Mouse (Mus musculus) MEL-GATA-1-ER (cell line): ENCODE data around the gene Slc48a1.
A peak's percentile ranks its signal among the peaks of the same experiment; 100 is the strongest.

ENCODE experiments used
- DNase-seq: peaks from one replicate; pipeline ENCODE4 v3.0.0-alpha.2; 2012; ENCODE audit warnings: low read depth; ENCODE audit errors: extremely low read depth

The Slc48a1 gene

DNA sequence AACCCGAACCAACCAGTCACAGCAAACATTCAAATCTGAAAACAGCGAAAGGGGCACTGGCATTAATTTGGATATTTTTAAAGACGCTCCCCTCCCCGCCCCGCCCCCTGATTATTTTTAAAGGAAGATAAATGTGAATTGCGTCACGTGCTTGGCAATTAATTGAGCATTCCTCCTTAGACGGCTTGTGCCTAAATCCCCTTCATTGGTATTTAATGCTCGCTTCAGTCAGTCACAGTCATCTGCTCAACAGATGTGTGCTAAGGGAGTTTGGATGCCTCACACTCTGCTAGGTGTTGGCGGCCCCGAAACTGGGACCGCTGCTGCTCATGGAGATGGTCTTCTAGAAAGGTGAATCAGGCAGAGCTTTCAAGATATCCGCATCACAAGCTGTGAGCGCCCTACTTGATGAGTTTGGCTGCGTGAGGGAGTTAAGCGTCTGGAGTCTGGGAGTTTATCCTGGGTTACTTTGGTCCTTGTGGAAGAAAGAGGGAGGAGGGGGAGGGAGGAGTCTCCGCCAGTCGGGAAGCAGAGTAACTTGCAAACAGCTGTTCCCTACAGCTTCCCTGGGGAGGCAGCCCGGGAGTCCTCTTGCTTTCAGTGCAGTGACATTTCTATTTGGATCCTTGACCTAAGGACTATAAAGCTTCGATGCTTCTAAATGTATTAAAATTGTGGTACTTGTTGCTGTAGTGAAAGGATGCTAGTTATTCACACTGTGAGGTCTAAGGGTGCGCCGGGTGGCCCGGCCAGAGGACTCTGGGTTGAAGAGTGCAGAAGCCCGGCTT lies 3.8 kb downstream of the Slc48a1 start:
- DNase-seq, result no peak

DNA sequence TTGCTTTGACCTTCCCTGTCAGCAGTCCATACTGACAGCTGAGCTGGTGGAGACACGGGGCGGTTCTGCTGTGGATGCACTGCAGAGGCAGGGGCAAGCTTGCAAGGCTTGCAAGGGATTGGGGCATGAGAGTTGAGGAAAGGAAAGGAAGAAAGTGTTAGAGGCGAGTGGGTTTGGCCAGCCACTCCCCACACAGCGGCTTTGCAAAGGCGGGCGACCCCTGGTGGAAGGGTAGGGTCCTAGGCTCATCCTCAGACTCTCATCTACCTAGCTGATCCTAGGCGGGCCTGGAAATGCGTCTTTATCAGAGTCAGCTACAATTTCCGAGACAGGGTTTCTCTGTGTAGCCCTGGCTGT lies 4.4 kb downstream of the Slc48a1 start:
- DNase-seq, result peak; percentile 86

DNA sequence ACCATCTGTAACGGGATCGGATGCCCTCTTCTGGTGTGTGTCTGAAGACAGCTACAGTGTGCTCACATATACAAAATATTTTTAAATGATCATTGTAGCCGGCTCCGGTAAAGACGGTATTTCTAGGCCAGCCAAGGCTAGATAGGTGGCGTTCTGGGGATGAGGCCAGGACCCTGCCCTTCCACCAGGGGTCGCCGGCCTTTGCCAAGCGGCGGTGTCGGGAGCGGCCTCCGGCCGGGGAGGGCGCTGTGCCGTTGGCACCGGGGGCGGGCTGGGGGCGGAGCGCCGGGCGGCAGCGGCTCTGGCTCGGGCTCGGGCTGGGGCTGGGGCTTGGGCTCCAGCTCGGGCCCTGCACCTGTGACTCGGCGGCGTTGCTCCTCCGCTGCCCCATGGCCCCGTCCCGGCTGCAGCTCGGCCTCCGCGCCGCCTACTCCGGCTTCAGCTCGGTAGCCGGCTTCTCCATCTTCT lies 5.8 kb downstream of the Slc48a1 start:
- peak; percentile 86 for DNase-seq

DNA sequence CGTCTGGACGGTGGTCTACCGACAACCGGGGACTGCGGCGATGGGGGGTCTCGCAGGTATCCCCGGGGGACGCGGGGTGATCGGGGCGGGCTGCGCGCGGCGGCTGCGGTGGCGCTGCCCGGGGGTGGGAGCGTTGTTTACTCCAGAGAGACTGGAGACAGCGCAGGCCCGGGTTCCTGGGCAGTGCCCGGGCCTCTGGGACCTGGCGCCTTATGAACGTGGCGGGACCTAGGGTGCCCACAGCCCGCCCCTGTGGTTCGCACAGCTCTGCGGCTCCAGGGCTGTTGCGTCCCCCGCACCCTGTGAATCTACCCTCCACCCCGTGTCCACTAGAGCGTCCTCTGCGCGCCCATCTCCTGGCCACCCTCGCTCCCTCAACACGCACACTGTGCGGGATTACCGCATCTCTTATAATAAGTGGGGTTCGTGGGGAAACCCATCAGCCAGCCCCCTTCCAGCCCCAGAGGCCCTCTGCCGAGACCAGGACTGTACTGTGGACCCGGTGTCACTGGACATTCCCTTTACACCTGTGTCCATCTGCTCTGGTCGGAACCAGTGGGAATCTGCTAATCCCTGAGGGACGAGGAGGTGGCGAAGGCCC lies 6.3 kb downstream of the Slc48a1 start:
- DNase-seq, result no peak

DNA sequence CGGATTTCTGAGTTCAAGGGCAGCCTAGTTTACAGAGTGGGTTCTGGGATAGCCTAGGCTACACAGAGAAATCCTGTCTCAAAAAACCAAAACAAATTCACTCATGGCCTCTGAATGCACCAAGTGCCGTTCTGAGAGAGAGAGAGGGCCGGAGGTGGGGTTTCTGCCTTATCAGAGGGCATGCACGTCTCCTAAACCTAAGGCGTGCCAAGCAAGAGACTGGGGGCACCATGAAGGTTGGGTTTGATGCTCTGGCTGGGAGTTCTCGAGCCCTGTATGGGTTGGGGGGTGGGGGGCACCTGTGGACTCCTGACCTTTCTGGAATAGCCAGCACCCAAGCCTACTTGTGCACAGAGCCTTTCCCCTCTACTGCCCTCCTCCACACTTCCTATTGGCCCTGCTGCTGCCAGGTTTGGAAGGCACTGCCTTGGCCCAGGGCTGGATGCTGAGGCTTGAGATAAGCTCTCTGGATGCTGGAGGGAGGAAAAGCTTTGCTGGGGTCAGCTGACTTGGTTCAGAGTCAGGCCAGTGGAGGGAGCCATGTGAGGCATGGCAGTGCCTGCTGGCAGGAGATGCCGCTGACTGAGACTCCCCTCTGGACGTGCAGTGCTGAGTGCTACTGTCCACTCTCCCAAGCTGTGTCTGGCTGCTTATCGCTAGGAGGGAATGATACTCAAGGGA lies 7.6 kb downstream of the Slc48a1 start:
- peak; percentile 93 for DNase-seq

DNA sequence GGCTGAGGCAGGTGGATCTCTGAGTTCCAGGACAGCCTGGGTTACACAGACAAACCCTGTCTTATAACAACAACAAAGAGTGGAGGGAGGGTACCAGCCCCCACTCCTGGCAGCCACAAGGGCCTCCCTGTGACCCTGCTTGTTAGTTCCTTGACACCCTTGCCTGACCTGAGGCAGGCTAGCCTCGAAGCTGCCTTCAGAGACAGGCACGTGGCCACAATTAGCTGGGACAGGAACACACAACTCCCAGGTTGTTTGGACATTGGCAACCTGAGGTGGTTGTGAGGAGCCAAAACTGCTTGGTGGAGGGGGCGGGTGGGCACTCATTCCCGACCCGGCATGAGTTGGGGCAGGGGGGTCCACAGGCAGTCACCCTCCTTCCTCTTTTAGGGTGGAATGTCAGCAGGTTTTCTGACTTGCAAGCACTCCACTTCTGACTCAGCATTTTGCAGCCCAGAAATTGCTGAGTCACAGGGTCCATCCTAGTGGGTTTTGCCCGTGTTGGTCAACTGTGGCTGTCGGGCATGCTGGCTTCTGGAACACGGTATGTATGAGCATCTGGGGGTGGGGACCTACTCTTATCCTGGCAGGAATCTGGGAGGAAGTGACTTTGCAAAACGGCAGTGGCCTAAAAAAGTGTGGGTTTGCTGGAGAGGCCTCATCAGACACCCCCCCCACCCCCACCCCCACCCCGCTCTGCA lies 8.2 kb downstream of the Slc48a1 start:
- peak; percentile 96 for DNase-seq

DNA sequence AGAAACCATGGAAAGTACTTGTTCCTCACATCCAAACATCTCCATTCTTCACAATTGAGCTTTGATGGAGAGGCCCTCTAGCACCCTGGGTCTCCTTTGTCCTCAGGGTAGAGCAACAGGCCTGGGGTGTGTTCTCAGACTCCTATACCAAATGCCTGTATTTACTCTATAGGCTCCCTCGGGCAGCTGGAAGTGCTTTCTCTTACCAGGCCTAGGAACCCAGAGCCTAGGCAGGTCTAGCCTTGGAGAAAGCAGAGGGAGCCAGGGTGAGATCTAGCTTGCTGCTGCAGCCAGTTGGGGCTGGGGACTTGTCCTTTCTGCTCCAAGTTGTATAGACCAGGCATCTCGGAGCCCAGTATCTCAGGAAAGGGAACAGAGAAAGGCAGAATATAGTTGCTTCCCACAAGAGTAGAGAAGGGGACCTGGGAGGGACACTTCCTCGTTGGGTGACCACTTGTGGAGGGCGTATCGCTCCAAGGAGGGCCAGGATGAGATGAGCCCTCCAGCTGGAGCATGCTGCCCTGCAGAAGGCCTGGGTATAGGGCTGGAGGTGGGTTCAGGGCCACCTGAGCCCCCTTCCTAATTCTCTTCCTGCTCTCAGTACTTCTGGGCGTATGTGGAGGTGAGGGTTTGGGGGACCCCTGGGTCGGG lies 9.0 kb downstream of the Slc48a1 start:
- peak; percentile 63 for DNase-seq

DNA sequence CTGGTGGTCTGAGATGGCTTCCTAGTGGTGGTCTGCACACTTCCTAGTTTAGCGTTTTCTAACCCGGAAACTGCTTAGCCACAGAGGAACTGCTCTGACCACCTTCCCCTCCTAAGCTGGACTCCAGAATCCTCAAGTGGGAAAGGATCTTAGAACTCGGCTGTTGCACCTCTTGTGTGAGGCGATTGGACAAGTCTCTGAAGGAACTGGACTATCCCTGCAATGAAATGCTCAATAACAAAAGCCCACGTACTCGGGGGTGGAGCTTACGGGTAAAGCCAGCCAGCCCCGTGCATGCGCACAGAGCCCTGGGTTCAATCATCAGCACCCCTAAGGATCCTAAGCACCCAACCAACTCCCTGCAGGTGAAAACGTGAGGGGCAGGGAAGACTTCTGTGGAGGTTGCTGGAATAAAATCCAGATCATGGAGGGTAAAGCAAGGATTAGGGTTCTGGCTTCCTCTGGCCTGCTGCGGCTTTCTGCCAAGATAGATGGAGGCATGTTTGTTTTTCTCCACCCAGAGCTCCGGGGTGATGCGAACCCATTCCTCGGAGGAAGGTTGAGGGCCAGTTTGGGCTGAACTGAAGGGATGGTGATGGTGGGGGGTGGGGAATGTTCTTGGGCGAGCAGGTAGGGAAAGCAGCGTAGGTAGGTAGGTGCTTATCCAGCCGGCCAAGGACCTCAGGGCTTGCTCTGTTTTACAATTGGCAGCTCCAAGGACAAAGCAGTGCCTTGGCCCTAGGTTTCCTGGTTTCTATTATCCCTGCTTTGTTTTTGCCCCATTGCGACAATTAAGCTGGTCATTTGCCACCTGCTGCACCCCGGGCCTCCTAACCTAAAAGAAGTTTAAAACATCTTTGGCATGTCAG lies 9.7 kb downstream of the Slc48a1 start:
- peak; percentile 68 for DNase-seq

DNA sequence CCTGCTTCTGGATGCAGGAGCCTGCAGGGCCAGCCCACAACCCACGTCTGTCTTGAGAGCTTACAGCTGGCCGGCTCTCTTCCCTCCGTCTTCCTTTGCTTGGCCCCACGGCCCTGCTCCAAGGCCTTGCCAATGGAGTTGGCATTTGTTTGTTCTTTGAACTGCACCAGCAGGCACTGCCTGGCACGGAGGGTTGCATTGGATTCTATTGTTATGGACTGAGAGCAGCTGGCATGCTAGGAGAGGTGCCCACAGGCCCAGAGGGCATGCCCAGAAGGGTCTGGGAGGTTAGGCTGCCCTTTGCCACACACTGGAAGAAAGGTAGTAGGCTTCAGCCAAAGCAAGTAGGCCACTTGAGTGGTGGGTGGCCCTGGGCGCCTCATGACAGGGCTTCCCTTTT lies 10.5 kb downstream of the Slc48a1 start:
- DNase-seq, result no peak

DNA sequence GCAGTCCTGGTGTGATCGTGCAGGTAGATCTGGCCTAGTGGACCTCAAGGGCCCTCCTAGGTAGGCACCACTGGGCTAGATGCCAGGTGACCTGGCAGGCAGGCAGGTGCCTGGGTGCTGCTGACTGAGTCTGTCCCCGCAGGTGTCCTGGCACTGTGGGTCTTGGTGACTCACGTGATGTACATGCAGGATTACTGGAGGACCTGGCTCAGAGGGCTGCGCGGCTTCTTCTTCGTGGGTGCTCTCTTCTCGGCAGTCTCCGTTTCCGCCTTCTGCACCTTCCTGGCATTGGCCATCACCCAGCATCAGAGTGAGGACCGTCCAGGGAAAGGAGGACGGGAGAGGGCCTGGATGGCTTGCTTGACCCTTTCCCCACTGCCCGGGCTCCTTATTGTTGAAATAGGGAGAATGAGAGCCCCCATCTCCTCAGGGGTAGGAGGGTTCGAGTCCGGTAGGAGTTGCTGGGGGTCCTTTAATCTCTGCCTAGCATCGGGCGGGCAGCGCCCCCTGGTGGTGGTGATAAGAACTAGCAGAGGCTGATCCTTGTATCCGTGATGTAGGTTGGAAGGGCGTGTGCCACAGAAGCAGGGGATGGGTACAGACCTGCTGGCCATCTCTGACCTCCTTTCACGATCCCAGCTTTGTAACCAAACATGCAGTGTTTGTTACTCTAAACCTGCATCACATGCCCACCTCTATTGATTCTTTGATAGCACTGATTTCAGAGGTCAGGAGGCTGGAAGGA lies 11.6 kb downstream of the Slc48a1 start:
- no peak for DNase-seq

DNA sequence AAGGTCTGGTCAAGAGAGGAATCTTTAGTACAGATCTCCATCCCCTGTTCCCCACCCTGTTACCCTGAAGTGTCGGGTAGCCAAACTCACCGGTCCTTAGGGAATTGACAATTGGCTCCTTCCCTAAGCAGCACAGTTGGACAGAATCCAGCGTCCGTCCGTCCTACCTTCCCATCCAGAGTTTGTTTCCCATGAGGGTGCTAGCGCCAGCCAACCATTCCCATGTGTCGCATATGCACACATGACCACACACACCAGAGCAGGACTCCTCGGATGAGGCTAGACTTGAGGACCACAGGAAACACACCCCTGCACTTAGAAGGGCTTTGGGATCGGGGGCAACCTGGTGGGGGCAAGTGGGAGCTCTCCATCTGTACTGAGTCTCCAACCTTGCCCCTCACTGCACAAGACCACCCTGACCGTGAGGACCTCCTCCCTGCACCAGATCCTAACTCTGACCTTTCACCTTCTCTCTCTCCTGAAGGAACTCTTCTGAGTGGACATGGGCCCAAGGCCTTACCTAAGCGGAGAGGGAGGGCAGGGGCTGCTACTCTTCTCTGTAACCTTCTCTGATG lies 12.9 kb downstream of the Slc48a1 start:
- no peak for DNase-seq

DNA sequence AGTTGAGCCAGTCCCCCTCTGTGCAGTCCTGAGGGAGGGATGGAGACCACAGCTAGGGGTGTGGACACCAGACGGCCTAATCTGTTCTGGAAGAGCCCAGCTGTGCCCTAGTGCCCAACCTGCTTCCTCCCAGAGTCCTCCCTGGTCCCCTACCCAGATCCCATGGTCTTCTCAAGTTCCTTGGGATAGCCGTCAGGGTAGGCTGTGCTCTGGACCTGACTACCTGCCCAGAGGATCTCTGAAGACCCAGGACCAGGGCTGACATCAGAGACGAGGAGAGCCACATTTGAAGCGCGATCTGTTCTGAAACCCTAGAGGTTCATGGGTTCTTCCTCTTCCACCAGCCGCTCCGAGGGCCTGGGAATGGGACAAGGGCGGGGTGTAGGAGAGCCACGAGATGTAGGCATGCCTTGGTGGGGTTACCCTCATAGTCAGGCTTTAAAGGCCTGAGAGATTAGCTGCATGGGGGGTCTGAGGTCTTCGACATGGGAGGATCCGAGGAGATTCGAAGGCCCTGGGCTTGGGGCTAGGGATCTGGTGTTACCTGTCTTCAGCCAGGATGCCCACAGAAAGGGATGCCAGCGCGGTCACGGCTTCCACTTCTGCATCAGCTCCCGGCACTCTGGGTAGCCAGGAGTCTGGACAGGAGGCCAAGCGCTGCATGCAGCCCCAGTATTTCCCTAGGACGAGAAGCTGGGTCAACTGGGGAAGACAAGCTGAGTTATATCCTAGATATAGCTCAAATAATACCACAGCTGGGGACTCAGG lies 15.2 kb downstream of the Slc48a1 start:
- DNase-seq, result no peak

DNA sequence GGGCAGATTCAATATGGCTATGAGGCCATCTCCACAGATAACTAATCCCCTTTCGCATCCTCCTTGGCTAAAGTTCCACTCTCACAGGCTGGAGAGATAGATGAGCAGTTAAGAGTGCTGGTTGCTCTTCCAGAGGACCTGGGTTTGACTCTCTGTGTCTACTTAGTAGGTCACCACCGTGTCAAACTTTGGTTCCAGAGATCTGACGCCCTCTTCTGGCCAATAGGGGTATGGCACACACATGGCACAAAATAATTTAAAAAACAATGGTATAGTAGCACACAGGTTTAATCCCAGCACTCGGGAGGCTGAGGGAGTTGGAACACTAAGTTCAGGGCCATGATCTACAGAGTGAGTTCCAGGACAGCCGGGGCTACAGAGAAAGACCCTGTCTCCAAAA lies 15.9 kb downstream of the Slc48a1 start:
- no peak for DNase-seq

DNA sequence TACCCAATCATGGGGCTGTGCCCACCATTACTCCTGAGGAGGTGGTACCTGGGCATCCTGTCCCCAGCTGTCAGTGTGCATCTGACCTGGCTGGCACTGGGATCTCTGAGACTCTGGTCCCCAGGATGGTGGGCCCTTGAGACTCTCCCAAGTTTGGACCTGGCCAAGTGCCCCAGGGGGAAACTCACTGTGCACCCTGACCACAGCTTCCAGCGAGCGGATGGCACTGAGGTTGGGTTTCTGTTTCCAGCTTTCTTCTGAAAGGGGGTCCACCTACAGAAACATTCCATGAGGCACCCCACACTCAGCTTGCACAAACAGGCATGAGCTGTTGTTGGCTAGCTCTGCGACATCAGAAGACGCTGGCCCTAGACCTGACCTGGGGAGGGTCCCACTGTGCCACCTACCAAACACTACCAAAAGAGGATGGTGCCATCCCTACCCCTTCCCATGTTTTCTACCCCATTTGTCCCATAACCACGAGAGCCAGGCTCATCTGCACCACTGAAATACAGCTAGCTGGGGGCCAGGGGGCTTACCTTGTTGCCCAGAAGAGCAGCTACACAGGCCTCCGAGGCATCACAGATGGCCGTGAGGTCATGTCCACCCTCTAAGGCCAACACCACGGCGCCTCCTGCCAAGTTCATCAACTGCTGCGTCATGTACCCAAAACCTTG lies 17.4 kb downstream of the Slc48a1 start:
- DNase-seq, result no peak

DNA sequence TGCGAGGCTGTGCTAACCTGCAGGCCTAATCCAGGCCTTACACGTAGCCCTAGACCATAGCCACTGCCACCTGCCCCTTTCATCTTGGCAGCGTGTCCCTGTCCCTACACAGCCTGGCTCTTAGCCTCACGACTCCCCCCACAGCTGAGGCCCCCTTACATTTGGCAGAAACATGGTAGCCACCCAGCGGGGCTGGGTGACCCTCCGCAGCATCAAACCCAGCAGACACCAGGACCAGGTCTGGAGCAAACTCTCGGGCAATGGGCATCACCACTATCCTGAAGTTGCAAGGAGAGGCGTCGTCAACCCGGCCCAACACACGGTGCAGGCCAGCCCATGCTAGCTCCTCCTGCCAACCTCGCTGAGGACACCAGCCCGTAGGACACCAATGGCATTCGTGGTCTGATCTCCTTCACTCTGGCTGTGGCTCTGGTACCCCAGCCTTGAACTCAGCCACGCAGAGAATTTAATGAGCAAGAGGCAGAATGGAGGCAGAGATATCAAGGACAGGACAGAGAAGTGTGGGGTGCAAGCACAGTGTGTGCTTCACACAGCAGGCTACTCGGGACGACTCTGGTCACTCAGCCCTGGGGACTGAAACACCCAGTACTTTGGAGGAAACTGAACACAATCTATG lies 18.5 kb downstream of the Slc48a1 start:
- DNase-seq, result no peak

DNA sequence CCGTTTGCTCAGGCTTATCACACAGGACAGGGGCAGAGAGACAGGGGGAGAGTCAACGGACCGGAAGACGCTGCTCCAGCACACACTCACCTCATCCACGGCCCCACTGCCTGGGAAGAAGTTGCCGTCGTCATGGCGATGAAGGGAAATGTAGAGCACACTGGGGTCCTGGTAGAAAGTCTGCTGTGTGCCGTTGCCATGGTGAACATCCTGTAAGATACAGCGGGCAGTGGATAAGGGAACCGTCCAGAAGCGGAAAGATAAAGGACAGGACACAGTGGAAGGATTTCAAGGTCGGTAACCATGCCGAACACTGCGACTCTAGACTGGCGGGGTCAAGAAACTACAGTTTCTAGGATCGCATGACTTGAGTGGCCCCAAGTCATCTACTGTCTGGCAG lies 19.8 kb downstream of the Slc48a1 start:
- no peak for DNase-seq

DNA sequence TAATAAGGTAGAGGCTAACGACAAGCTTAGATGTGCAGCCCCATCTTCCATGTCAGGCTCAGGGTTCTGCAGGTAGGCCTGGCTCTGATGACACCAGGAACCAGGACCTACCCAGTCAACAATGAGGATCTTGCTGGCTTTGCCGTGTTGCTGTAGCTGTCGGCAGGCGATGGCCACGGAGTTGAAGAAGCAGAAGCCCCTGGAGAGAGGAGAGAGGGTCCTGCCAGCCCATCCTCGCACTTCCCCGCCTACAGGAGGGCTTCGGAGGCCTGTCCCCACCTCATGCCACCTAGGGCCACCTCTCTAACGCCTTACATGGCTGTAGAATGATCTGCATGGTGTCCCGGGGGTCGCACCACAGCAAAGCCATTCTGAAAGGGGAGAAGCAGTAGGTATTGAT lies 21.1 kb downstream of the Slc48a1 start:
- no peak for DNase-seq

DNA sequence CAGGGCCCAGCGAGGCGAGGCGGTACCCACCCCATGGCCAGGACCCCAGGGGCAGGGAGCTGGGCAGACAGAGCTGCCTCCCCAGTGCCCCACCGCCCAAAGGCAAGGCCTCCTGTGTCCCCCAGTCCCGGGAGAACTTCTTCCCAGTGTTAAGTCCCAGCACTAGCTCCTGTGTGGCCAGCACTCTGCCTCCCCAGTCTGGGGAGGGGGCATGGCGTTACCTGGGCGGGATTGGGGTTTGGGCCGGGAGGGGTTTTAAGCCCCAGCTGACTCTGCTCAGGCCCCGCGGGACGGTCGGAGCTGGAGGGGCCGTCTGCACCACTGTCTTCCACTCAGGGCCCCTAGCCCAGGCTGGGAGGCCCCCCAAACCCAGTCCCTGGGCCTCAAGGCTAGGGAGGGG lies 22.5 kb downstream of the Slc48a1 start:
- DNase-seq, result no peak
